Mouse (Mus musculus) spleen, postnatal 36 days (tissue): ENCODE measurements at regions not wholly inside any gene's neighbourhood (a gene's known extent, or its start where the extent isn't known, plus 50 kb on each side); places are given as distances from the start of the nearest gene placed in this dataset.

Source experiments
- DNase-seq, 2 experiments: peaks; one replicate each; pipeline ENCODE4 v3.0.0; 2022; ENCODE audit warnings: low spot score in 2 of 2, mixed read lengths in 1 of 2

DNA sequence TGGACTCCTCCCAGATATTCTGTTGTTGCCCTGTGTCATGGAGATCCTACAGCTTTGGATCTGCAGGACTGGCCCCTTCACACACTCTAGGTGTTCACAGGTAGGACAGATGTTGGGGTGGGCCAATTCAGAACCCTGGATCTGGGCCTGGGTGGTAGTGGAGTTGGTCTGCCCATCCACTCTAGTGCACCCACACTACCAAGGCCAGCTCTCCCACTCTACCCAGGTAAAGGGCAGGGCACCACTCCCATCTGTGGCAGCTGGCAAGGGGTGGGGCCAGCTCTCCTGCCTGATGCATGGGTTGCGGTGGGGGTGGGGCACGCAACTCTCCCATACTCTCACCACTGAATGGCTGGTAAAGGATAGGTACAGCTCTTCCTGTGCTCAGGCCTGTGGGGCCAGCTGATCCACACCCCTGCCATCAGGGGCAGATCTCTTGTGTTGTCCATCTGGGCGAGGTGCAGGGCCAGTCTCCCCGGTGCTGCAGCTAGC lies 76.5 kb downstream of the Gja1 start:
- DNase-seq, result no peak

DNA sequence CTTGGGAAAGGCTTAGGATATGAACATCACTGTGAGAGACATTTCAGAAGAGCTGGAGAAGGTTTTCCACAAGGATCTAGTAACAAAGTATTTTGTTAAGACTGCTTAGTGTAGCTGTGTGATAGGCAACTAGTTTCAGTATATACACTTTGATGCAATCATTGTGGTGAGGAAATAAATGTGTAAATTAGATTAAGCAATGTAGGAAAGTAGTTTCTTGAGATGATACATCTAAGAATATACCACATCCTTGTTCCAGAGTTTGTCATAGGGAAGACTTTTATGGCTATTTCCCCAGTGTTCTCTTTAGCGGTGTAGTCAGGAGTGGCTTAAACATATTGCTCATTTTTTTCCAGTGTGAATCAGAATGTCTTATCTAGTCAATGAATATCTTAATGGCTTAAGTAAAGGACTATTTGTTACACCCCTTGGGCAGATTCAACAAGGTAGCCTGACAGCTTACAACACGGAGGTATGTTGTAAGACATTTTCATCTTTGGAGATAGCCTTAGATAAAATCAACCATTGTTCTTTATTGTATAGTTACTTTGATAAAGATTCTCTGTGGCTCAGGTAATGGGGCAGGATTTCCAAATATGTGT lies 78.8 kb downstream of the Gja1 start:
- DNase-seq, result no peak

DNA sequence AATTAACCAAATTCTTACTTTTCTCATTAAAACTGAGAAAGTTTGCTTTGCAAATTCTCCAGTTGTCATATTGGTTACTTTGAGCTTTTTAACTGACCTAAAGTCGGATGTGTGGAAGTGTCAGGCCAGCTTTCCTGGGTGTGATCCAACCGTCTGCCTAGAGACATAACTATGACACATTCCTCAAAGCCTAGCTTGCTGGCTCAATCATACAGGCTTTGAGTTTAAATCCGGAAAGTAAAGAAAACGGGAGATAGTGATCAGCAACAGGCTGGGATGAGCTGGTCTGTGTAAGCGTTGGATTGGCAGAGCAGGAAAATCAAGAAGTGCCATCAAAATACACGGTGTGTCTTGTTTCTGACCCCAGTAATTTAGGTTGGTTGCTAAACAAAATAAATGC lies 91.4 kb downstream of the Gja1 start:
- DNase-seq, result no peak

DNA sequence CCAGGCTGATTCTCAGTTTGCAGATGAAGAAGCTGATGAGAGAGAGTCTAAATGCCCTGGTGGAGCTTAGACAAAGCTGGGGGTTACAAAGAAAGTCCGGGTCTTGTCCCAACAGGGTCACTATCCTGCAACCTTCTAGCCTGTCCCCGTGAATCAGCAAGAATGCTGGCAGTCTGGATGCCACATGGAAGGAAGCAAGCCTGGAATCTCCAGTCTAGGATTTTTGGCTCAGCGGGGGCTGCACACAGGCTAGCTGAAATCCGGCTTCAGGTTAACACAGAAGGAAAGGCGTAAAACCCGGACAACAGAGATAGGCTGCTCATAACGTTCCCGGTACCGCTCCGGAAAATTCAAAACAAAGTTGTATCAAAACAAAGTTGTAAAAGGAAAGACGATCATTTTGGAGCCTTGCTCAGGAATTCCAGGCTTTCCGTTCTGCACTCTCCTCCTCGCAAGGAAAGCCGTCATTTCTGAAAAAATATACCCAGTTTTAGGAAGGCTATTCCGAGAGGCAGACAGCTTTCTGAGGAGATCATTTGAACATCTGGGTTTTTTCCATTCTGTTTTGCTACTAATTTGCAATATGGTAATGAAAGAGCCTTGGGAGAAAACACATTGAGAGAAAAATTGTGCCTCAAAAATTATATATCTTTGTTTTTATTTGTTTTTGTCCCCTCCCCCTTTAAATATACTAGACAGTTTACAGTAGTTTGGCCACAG lies 92.0 kb downstream of the Gja1 start:
- no peak for DNase-seq

DNA sequence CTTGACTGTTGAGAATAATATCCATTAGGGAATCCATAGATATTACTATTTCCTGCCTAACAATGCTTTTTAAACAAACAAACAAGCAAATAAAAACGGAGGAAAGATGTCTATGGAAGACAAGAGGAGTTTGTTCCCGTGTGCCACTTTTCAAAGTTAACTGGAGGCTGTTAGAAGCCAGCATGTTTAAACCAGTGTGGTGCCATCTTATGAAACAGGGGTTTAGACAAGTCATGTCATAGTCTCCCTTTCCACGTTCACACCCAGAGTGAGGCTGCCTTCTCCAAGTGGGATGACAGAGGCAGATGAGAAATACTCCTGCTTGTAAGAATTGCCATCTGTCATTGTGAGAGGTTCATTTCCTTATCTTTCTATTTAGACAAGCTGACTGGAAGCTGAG lies 92.8 kb downstream of the Gja1 start:
- no peak for DNase-seq

DNA sequence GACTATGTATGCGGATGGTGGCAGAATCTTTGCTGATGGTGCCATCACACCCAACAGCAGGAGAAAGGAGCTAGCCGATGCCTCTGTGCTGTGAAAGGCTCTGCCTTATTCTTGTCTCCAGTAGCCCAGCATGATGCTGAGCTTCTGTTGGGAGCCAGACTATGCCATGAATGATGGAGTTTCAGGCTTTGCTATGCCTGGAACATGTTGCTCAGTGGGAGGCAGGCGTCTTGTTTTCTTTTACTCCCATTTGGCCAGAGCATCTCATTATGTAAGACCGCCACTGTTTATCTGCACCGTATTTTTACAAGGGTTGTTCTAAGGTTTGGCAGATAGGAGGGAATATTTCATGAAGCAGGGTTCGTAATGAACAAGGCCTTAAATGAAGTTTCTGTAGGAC lies 97.8 kb downstream of the Gja1 start:
- no peak for DNase-seq

DNA sequence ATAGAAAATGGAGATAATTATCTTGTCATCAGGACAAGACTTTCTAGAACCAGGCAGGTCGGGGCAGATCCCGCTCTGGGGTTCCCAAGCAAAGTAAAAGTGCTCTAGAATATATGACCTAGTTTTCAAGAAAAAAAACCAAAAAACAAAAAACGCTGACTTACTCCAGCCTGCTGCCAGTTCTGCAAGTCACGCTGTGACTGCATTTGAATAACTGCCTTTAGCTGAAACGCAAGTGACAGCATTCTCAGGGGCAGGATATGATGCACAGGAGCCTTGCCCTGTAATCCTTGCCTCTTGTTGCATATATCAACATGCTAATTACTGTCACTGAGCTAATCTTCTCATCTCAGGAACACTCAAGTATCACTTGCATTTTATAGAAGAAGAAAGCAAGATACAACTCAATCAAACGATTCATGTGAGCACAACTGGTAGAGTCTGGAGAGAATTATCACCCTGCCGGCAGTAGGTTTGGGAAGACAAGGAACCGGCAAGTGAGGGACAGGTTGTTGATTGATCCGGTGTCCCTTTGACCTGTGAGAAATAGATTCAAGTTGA lies 105.1 kb downstream of the Gja1 start:
- no peak for DNase-seq

DNA sequence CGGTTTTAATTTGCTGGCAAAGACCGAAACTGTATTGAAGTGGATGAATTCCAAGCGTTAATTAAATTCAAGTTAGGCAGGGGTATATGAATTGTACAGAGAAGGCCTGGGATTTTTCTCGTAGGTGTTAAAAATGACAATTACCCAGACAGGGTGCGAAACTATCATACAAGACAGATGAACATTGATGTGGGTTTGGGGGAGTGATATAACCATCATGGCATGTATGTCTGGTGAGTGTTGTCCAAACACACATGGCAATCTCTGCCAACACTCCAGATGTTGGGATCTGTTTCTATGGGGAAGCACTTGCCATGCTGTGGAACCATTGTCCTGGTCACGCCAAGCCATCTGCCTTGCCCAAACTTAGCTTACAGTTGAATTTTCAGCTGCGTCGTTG lies 107.8 kb downstream of the Gja1 start:
- DNase-seq, result no peak

DNA sequence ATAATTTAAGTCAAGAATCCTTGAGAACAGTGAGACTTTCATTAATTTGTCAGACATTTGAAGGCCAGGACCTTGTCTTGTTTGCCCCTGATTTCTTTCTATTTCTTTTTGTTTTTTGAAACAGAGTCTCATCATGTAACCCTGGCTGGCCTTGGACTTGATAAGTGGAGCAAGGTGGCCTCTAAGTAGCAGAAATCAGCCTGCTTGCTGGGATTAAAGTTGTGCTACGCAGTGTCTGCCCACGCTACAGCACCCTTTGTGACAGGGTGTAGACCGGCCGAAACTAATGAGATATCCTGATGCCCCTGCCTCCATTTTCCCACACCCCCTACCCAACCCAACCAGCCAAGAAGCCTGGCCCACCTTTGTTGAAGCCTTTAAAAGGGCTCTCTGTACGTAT lies 108.6 kb downstream of the Gja1 start:
- DNase-seq, result no peak

DNA sequence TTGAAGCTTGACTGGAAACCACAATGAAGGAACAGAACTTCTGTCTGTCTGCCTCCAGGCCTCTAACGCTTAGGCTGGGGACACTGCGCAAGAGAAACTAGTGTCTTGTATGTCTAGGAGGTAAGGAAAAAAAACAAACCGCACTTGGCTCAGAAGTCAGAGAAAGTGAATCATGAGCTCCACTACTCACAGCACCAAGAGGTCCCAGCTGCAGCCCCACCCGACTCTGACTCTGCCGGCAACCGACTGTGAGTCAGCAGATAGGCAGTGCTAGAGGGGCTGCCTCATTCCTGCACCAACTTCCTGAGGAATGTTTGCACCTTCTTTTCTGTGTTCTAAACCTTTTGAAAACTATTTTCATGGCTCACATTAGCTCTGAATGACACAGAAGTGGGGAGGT lies 109.5 kb downstream of the Gja1 start:
- no peak for DNase-seq

DNA sequence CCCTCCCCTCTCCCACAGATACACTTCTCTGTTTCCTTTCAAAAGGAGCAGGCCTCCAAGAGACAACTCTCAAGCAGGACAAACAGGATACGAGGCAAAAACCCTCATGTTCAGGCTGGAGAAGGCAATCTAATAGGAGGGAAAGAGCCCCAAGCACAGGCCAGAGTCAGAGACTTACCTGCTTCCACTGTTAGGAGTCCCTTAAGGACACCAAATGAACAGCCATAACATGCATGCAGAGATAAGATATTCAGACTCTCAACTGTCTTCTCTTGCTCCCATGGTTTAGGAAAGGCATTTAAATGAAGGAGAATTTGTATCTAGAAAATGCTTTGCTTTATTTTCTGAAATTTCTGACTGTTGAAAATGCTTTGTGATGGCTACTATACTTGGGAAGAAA lies 116.3 kb downstream of the Gja1 start:
- no peak for DNase-seq

DNA sequence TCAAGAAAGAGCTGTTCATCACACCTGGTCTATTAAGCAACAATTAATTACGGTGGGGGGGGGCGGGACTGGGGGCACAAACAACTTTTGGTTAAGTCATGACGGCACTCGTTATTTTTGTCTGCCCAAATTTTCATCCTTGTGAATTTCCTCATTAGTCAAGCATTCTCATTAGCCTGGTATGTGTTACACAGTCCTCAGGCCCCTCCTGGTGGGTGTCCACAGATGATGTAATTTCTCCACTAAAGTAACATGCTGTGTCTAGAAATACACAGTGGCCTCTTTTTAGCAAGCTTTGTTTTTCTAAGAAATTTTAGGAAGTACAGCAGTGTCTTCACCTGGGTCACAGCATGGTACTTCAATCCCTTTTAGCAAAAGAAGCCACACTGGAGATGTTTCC lies 118.2 kb downstream of the Gja1 start:
- no peak for DNase-seq

DNA sequence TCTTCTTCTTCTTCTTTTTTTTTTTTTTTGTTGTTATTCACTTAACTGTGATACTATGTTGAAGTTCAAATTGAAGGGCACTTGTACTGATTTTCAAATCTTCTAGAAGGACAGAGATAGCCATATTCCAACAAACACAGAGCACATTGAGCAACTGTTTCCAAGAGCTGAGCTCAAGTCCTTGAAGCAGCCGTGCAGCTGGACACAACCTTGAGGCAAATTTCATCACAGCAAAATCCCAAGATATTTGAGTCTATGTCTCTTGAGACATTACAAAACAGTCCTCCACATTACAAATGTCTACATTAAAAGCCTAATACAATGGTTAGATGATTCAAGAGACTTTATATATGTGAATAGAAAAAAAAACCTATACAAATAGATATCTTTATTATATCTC lies 141.9 kb downstream of the Gja1 start:
- DNase-seq, result no peak

DNA sequence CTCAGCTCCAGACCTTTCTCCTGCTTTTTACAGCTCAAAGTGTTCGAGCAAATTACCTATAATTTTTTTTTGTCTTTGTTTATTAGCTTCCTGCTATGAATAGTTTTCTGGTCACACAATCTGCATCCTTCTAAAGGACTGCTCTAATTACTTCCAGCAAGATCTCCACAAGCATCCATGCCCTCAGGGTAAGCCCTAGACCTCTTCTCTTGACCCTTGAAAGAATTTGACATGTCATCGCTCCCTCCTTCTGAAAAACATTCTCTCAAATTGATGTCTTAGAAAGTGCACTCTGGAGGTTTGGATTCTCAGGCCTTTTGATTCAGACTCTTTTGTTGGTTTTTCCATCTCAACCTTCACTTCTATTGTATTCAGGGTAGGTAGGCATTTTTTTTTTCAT lies 148.7 kb downstream of the Gja1 start:
- DNase-seq, result no peak

DNA sequence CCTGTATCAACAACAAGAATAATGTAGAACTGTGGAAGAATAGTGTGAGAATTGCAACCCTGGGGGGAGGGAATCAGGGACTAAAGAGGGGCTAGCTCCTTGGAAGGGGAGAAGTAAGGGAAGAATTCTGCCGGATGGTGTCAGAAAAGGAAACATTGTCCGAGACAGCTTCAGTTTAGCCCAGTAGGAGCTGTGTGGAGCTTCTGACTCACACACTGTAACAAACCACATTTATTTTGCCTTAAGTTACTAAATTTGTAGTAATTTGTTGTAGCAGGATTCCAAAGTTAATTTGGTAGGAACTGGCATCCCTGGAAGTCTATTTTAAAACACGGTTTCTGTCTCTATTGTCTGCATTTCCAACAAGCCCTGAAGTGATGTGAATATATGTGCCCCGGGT lies 160.0 kb downstream of the Gja1 start:
- no peak for DNase-seq

DNA sequence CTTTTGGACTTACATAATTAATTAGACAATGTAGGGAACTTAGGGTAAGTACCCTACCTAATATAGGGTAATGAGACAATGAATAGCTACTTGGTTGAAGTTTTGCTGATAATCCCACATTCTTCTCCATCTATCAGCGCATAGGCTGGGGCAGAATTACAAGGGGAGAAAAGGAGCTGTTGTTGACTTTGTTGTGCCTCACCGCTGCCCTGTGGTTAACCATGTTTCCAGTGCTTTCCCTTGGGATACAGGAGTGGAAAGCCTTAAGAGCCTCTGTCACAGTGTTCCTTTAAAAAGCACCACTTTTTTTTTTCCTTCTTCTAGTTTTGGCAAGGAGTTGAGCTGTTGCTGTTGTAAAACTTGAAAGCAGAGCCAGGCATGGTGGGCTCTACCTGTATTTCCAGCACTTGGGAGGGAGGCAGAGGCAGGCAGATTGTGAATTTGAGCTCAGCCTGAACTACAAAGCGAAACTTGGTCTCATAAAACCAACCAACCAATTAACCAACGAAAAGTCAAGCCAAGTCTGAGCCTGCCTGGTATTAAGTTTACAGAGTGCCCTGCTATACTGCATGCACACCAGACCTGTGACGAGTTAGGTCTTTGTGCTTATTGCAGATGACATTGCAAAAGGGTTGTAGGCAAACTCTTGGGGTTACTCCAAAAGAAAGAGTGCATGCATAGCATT lies 162.8 kb downstream of the Gja1 start:
- no peak for DNase-seq

DNA sequence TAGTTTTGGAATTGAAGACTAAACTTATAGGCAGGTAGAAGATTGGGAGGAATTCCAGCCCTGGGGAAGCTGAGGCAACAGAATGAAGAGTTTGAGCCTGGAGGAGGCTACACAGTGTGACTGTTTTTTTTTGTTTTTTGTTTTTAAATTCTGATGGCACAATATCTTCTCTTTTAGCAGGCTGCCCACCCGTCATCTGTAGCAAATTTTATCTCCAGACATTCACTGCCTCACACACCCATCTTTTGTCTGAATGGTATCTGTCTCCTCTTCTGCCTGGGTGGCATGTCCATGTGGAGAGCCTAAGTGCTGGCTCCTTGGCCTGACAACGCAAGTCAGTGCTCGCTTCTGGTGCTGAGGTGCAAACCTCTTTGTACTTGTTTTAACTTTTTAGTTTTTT lies 165.0 kb downstream of the Gja1 start:
- no peak for DNase-seq

DNA sequence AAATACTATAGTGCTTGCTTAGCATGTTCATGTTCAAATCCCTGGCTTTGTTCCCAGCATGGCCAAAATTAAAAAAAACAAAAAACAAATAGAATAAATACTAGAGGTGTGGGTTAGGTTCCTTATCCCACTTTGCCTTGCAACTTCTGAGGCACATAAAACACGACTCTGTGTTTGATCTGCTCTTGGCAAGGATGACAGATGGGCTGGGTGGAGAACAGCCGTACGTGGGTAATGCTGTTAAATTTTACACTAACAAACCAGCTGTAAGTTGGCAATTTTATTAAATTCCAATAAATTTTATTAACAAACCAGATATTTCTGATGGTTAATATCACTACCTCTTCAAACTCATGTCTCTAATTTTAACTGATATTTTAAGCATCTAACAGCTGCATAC lies 168.9 kb downstream of the Gja1 start:
- no peak for DNase-seq

DNA sequence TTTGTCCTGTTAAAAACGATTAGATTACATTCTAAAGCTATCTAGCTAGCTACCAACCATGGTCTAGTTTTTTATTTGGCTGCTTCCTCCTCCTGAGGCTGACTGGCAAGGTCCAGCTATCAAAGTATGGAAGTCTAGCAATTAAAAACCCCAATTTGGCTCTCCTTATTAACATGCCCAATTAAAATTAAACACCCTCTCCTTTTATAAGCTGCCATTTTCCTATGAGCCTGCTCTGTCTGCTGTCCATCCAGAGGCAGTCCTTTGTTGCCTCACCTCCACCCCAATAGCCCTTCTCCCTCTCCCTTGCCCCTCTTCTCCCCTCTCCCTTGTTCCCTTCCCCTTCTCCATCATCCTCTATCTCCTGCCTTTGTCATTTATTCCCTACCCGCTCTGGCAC lies 169.7 kb downstream of the Gja1 start:
- no peak for DNase-seq

DNA sequence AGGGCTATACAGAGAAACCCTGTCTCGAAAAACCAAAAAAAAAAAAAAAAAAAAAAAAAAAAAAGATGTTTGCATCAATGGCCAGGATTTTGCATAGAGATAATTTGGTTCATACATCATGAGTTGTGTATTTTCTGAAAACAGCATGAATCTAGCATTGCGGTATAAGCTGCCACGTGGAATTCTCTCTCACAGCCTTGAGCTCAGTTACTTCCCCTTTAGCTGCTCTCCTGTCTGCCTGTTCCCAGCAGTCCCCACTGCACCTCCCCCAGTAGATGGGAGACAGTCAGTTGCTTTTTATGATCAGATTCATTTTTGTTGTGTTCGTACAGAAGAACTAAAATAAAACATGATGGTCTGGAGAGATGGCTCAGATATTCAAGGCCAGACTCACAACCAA lies 170.7 kb downstream of the Gja1 start:
- DNase-seq, result no peak

DNA sequence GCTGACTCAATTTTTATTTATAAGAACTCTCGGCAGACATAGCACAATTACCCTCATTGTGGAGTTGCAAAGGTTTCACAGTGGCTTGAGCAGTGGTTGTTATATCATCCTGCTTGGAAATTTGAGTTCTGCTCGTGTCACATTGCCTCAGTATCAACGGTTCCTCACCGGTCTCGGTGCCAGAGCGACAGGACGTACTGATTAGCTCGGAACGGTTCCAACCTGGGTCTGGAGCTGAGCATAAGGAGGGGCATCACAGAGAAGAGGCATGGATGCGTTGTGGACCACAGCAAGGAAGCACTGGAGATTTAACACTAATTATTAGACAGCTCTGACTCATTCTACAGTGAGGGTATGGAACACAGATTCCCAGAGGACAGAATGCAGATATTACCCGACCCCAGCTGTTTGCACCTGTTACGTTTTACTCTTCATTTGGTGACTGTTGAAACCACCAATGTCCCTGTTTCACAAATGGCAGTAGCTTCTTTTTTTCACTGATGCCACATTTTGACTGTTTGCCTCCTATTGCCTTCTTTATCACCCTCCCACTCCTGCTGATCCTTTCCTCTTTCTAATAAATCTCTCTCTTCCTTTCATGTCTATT lies 189.8 kb downstream of the Gja1 start:
- DNase-seq, result no peak

DNA sequence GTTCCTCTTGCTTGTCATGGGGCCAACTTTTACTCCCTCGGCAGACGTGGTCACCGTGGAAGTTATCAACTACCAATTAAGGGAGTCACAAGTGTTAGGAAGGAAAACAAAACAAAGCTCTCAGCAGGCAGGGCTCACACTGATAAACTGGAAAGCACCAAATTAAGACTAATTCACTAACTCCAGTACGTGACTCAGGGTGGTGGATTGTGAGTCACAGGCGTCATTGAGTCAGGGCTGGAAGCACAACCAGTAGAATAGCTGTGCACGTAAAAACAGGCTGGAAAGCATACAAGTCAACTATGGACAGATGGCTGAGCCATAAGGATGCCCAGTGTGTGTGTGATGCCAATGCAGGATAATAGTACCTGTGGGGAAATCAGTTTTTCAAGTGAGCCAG lies 204.9 kb downstream of the Gja1 start:
- DNase-seq, result no peak

DNA sequence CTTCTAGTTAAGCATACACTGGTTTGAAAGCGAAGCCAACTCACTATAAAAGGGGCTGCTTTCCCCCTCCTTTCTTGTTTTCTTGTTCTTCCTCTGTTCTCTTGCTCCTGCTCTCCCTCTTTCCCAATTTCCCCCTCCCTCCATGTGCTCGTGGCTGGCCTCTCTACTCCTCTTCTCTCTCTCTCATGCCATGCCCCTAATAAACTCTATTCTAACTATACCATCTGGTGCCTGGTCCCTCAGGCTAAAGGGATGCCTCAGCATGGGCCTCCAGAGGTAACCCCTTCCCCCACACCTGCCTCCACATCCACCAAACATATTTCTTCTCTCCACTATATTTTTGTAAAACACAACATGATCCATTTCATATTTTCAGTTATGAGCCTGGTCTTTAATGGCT lies 210.1 kb downstream of the Gja1 start:
- no peak for DNase-seq
